Mouse (Mus musculus) gastrocnemius, adult 2 months (tissue): ENCODE data around the gene Samd14. TPM values are rescaled to one million over a fixed set of nuclear protein-coding genes. Genes with fewer than 3 reads are reported as not detected.

Experiments used
- DNase-seq: peaks from one replicate; pipeline ENCODE4 v3.0.0; 2022
- H3K27ac ChIP-seq: fragments of 200-600 bp; 2 replicates; pipeline ENCODE4 v1.8.1; 2022; ENCODE audit warnings: mild to moderate bottlenecking
- H3K4me3 ChIP-seq: fragments of 200-600 bp; 2 replicates; pipeline ENCODE4 v1.8.1; 2022; ENCODE audit warnings: mild to moderate bottlenecking, moderate library complexity
- CTCF ChIP-seq: fragments of 200-600 bp; IDR thresholded peaks from 2 replicates; pipeline ENCODE4 v1.8.1; 2022; ENCODE audit warnings: antibody characterized with exemption, mild to moderate bottlenecking, moderate library complexity
- intact Hi-C: fragments of 180-260 bp; cut with DNase I; formaldehyde crosslinking; loops from one replicate; pipeline ENCODE4 v1.15.1; 2025
- total RNA-seq, 2 experiments: library from RNA; stranded (reverse); gene quantifications; 2 replicates each; pipeline ENCODE4 v1.2.3; 2021

Samd14 gene
- total RNA-seq, 2 experiments from 2014 or later: 0.28 to 0.42 TPM

- H3K4me3 ChIP-seq: no peak overlapping the region
- H3K27ac ChIP-seq: no peak overlapping the region
- intact Hi-C loops: no loop called here
Measured at GRCm38 (mm10) chr11:95011416-95011815, 1.7 kb downstream of the Samd14 start.

DNA sequence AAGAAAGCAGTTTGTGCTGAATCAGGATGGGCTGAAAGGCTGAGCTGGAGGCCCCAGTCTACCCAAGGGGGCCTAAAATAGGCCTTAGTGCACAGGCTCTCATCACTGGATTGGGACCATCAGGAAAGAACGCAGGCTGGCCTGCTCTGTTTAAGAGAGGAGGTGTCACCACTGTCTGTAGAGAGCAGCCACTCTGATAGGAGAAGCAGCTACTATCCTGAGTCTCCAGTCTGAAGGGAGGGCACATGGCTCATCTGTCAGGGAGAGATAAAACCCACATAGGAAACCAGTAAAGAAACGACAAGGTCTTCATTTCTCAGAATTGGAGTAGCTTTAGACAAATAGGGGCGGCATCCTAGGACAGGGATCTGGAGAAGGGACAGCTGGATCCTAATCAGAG is 2.4 kb downstream of the Samd14 start:
- TF ChIP-seq CTCF: no peak
- no peak for DNase-seq
- Histone ChIP-seq H3K27ac (no peak overlapping the region), H3K4me3 (no peak overlapping the region)
- intact Hi-C loops: no loop called here

More at GRCm38 (mm10) chr11:95011416-95011815, 1.7 kb downstream of the Samd14 start:
- no peak for TF ChIP-seq CTCF
- DNase-seq: no peak

GRCm38 (mm10) chr11:95012487-95012886 is 2.8 kb downstream of the Samd14 start:
- Histone ChIP-seq H3K4me3 (no peak overlapping the region), H3K27ac (no peak overlapping the region)
- no peak for TF ChIP-seq CTCF
- no peak for DNase-seq
- intact Hi-C loops: no loop called here

DNA sequence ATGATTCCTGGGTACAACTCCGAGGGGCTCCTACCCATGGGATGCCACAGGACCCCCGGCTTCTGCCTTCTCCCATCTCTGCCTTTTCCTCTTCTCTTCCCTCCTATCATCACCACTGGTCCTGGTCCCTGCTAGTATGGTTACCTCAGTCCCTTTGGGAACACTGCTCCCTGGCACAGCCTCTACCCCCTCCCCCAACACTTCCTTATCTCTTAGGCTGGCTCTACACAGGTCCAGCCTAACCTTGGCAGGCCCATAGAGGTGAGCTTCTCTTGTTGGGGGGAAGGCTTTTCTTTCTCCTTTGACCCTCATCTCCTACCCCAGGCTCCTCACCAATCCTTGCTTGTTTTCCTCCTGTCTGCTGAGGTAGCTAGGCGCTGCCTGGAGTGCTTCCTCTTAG is 5.8 kb downstream of the Samd14 start:
- no peak for TF ChIP-seq CTCF
- Histone ChIP-seq H3K4me3 (no peak overlapping the region), H3K27ac (no peak overlapping the region)
- intact Hi-C loops: no loop called here
- DNase-seq: no peak

GRCm38 (mm10) chr11:95022237-95022992 is 12.7 kb downstream of the Samd14 start:
- peak; percentile 59 for TF ChIP-seq CTCF
- no peak overlapping the region for H3K4me3 ChIP-seq
- DNase-seq: no peak
- no peak overlapping the region for H3K27ac ChIP-seq
- intact Hi-C loops: no loop called here

DNA sequence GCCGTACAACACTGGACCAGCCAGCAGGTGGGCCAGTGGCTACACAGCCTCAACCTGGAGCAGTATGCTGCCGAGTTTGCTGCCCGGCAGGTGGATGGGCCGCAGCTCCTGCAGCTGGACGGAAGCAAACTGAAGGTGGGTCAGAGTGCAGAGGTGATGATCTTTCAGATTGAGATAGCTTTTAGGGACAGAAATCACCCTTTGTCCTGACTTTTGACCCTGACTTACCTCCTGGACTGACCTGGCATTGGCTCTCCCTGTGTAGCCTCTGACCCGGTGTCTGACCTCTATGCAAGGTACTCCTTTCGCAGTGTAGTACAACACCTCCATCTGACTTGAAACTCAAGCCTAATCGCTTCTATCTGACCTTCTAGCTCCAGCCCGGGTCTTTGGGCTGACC is 13.8 kb downstream of the Samd14 start:
- Histone ChIP-seq H3K4me3 (no peak overlapping the region), H3K27ac (no peak overlapping the region)
- no peak for DNase-seq
- intact Hi-C loops: no loop called here
- no peak for TF ChIP-seq CTCF

DNA sequence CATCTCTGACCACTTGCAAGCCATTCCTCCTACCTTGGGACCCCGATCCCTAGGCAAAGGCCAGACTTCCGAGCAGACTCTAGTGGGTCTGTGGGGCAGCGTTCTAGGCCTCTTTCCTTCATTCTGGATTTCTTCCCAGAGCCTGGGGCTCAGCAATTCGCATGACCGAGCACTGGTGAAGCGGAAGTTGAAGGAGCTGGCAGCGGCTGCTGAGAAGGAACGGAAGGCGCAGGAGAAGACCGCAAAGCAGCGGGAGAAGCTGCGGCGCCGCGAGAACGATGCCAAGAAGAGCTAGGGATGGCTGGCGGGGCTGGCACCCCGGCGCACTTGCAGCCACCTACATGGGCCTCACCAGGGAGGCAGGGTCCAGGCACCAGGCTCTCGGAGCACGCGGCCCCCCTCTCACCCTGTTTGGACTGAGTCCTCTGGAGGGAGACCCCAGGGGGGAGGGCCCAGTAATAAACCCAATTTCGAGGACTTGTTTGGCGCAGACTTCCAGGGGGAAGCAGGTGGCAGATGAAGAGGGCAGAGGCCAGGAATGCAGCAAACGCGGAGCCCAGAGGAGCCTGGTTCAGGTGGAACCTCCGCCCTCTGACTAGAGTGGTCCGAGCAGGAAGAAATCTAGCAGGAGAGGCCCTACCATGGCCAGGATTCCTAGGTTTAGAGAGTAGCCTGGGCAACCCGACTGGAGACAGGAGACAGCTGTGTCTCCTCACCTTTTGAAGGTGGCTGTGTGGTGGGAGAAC is 14.9 kb downstream of the Samd14 start:
- H3K4me3 ChIP-seq: no peak overlapping the region
- H3K27ac ChIP-seq: no peak overlapping the region
- no peak for DNase-seq
- intact Hi-C loops: no loop called here
- no peak for TF ChIP-seq CTCF

DNA sequence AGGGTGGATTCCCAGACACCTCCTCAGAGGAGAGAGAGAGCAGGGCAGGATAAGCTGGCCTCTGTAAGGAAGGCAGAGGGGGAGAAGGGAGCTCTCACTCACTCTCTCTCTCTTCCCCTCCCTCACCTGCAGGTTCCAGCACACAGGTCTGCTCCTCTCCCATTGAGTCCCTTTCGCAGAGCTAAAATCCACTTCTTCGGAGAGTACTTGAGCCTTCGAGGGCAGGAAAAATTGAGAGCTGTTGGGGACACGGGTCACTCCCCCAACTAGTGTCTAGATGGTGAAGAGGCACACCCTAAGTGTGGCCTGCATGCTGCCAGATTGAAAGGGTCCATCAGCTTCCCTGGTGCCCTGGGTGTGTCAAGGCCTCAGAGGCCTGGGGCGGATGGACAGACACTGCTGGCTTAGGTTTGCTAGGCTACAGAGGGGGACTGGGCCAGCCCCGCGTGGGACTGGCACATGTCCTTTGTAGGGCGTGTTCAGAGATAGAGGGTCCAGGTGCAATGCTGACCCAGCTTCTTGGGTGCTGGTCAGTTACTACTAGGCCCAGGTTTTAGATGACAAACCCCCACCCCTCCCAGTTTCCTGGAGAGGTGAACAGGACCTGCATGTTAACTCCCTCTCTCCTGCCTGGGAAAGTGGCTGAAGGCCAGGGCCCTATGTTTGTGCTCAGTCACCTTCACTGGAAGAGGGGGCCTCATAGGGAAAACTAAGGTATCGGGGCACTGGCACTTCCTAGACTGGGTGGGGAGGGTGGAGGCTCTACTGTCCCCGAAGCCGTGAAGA is 15.7 kb downstream of the Samd14 start:
- no peak overlapping the region for H3K27ac ChIP-seq
- no peak overlapping the region for H3K4me3 ChIP-seq
- no peak for TF ChIP-seq CTCF
- intact Hi-C loops: no loop called here
- no peak for DNase-seq

DNA sequence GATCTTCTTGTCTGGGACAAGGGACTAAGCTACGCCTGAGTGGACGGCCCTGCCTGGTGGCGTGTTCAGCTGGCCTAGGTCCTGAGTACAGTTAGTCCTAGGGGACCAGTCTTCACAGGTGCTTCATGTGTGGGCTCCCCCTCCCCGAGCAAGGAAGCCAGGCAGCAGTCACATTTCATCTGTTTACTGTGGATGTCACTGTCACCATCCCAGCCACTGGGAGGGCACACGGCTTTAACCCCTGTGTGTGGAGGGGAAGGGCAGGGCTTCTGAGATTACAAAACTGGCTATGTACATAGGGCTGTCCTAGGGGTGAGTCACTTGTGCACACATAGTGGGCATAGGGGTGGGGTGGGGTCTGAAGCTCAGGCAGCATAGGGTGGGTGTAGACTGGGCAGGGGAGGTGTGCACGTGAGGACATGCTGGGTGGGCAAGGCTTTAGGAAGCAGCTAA is 16.4 kb downstream of the Samd14 start:
- TF ChIP-seq CTCF: no peak
- intact Hi-C loops: no loop called here
- H3K27ac ChIP-seq: no peak overlapping the region
- H3K4me3 ChIP-seq: no peak overlapping the region
- no peak for DNase-seq

- intact Hi-C loops: no loop called here
- H3K27ac ChIP-seq: no peak overlapping the region
- H3K4me3 ChIP-seq: no peak overlapping the region
- TF ChIP-seq CTCF: no peak
- no peak for DNase-seq
Measured at GRCm38 (mm10) chr11:95026849-95027248, 17.2 kb downstream of the Samd14 start.

- Histone ChIP-seq H3K27ac (no peak overlapping the region), H3K4me3 (no peak overlapping the region)
- TF ChIP-seq CTCF: no peak
- no peak for DNase-seq
- intact Hi-C loops: no loop called here
Measured at GRCm38 (mm10) chr11:95027850-95028470, 18.3 kb downstream of the Samd14 start.

- intact Hi-C loops: no loop called here
- no peak for TF ChIP-seq CTCF
- Histone ChIP-seq H3K27ac (no peak overlapping the region), H3K4me3 (no peak overlapping the region)
- no peak for DNase-seq
Measured at GRCm38 (mm10) chr11:95032945-95033344, 23.3 kb downstream of the Samd14 start.
